Mouse (Mus musculus) forebrain, embryonic 14.5 days (tissue): ENCODE measurements at regions not wholly inside any gene's neighbourhood (a gene's known extent, or its start where the extent isn't known, plus 50 kb on each side); places are given as distances from the start of the nearest gene placed in this dataset.
A peak's percentile ranks its signal among the peaks of the same experiment; 100 is the strongest.
"Not testable (repeated sequence)": the region's sequence is repeated elsewhere in the genome, so short reads cannot be mapped to it uniquely, and the experiment has no call there.

ENCODE experiments used
- ATAC-seq: fragments of 200-750 bp; cut with Nextera tagmentation; 2 replicates; pipeline ENCODE4 v1.8.0; 2017; ENCODE audit warnings: mild to moderate bottlenecking, moderate library complexity
- DNase-seq: peaks from one replicate; pipeline ENCODE4 v3.0.0-alpha.2; 2015; ENCODE audit warnings: low spot score
- H3K27ac ChIP-seq: fragments of 300-500 bp; sonication (generic); 2 replicates; pipeline ENCODE4 v1.5.1; 2014; ENCODE audit warnings: low read depth, mild to moderate bottlenecking, control low read depth, low read length, moderate library complexity
- H3K27me3 ChIP-seq: fragments of 300-500 bp; sonication (generic); replicated peaks from 2 replicates; pipeline ENCODE4 v1.6.1; 2014; ENCODE audit warnings: low read length, control low read depth, mixed read lengths; ENCODE audit not compliant: control insufficient read depth, insufficient read depth
- H3K36me3 ChIP-seq: fragments of 300-500 bp; sonication (generic); 2 replicates; pipeline ENCODE4 v1.6.1; 2014; ENCODE audit warnings: low read length, control low read depth; ENCODE audit not compliant: control insufficient read depth, insufficient read depth
- H3K4me1 ChIP-seq: fragments of 300-500 bp; sonication (generic); 2 replicates; pipeline ENCODE4 v1.6.1; 2014; ENCODE audit warnings: antibody characterized with exemption, low read length, control low read depth; ENCODE audit not compliant: control insufficient read depth, insufficient read depth
- H3K4me2 ChIP-seq: fragments of 300-500 bp; sonication (generic); 2 replicates; pipeline ENCODE4 v1.6.1; 2014; ENCODE audit warnings: mild to moderate bottlenecking, control low read depth, low read length
- H3K4me3 ChIP-seq: fragments of 300-500 bp; sonication (generic); 2 replicates; pipeline ENCODE4 v1.5.1; 2014; ENCODE audit warnings: low read depth, low read length, control low read depth
- H3K9ac ChIP-seq: fragments of 300-500 bp; sonication (generic); 2 replicates; pipeline ENCODE4 v1.6.1; 2014; ENCODE audit warnings: mild to moderate bottlenecking, low read length, control low read depth, moderate library complexity
- H3K9me3 ChIP-seq: fragments of 300-500 bp; sonication (generic); replicated peaks from 2 replicates; pipeline ENCODE4 v1.6.1; 2016; ENCODE audit warnings: low read length, control low read depth, mixed read lengths; ENCODE audit not compliant: control insufficient read depth
- WGBS: fragments of 180-500 bp; shearing (Covaris S2); extraction: QIAGEN DNeasy Blood & Tissue Kit; methylation state at CpG from one replicate; pipeline ENCODE4 v1.1.7; 2014; 5-methylcytosine and 5-hydroxymethylcytosine counted together

DNA sequence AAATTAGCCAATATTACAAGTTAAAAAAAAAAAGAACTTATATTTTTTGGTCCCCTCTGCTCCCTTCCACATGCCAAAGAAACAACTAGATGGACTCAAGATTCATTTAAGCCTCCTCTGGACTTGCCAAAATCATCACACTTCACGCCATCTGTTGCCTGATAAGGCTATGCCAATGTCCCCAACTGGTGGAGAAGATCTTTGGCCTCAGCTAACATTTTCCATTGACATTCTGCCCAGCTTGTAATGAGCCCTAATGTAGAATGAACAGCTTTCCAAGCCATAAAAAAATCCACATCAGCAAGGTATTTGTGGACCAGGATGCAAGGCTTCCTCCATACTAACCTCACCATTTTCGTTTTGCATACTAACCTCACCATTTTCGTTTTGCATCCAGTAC, 531.2 kb downstream of the Synb start:
- Histone ChIP-seq H3K27ac (no peak overlapping the region), H3K9me3 (no peaks in the 10 kb centered on the region), H3K4me3 (no peak overlapping the region), H3K27me3 (no peaks in the 10 kb centered on the region), H3K9ac (no peak overlapping the region), H3K4me1 (no peaks in the 10 kb centered on the region), H3K36me3 (no peaks in the 10 kb centered on the region), H3K4me2 (no peak overlapping the region)
- no peak for DNase-seq
- ATAC-seq: no peak
- WGBS: 82% methylated on average over 3 of the region's 3 CpGs

DNA sequence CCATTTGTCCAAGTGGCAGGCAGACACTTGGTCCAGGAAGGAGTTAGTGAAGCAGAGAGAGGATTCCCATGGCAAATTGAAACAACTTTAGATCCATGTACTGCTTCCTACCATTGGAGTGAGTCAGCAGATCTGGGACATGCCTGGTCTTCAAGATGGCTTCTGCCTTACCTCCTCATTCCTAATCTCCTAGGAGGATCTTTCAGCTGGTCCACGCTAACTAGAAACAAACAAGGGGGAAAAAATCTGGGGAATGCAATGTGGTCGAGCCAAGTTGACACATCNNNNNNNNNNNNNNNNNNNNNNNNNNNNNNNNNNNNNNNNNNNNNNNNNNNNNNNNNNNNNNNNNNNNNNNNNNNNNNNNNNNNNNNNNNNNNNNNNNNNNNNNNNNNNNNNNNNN, 549.4 kb downstream of the Synb start:
- ATAC-seq: no peak
- Histone ChIP-seq H3K4me1 (no peaks in the 10 kb centered on the region), H3K4me3 (no peak overlapping the region), H3K9me3 (no peaks in the 10 kb centered on the region), H3K27me3 (no peaks in the 10 kb centered on the region), H3K9ac (no peak overlapping the region), H3K36me3 (no peaks in the 10 kb centered on the region), H3K4me2 (no peak overlapping the region), H3K27ac (no peak overlapping the region)
- WGBS: 84% methylated on average over 2 of the region's 2 CpGs
- DNase-seq: no peak

DNA sequence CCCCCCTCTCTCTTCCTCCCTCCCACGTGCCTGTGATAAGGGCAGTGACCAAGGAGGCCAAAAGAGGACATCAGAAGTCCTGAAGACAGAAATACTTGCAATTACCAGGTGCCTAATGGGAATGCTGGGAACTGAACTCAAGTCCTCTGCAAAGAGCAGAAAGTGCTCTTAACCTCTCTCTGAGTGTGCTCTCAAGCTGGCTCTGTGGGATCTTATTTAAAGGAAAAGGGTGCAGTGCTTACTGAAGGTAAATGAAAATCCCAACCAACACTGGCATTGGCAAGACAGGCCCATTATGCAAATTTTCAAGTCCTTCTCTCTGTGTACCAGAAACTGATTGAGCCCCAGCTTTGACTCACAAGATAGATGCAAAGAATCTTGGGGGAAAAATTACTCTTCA, 555.6 kb downstream of the Synb start:
- Histone ChIP-seq H3K9ac (no peak overlapping the region), H3K9me3 (no peaks in the 10 kb centered on the region), H3K4me3 (no peak overlapping the region), H3K4me1 (no peaks in the 10 kb centered on the region), H3K4me2 (no peak overlapping the region), H3K27ac (no peak overlapping the region), H3K27me3 (no peaks in the 10 kb centered on the region), H3K36me3 (no peaks in the 10 kb centered on the region)
- no peak for DNase-seq
- ATAC-seq: no peak
- no CpG with 5 or more reads among the region's 1 CpGs for WGBS

DNA sequence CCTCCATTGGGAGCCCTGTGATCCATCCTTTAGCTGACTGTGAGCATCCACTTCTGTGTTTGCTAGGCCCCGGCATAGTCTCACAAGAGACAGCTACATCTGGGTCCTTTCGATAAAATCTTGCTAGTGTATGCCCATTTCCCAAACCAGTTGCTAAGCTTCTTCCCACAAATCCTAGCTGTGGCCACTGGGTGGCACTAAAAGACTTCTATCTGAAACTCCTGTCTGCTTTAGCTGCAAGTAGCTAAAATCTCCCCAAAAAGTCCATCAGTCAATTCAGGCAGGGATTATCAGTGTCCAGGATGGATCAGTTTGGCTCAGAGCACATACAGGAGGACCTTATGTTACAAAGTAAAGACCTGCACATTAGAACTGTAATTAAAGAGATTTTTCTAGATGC, 558.3 kb downstream of the Synb start:
- H3K36me3 ChIP-seq, H3K27me3 ChIP-seq, H3K4me2 ChIP-seq, H3K4me3 ChIP-seq, H3K9me3 ChIP-seq, H3K4me1 ChIP-seq, H3K9ac ChIP-seq, H3K27ac ChIP-seq: not testable (repeated sequence)
- ATAC-seq: 0 out of 2 replicates have a peak, but pooled peaks have one; percentile 15
- peak; percentile 92 for DNase-seq
- 26% methylated on average over 2 of the region's 2 CpGs for WGBS

DNA sequence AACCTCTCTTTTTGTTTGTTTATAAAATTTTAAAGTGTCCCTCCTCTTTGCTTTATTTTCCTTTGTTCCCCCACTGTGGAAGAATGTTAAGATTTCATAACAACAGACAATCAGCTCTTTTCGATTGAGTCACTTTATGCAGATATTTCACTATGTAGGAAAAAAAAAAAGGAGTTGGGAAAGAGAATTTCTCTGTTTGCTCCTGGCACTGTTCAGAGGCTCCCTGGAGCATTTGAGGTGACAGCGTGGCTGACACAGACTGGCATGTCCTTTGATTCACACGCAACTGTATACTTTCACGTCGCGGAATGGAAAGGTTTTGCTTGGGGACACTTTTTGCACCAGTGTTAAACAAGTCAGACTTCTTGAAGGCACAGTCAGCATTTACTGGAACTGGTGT, 572.9 kb downstream of the Synb start:
- DNase-seq: no peak
- no peak overlapping the region for H3K4me3 ChIP-seq
- no peak overlapping the region for H3K27ac ChIP-seq
- no peak overlapping the region for H3K4me2 ChIP-seq
- no peaks in the 10 kb centered on the region for H3K9me3 ChIP-seq
- WGBS: 69% methylated on average over 6 of the region's 6 CpGs
- no peaks in the 10 kb centered on the region for H3K4me1 ChIP-seq
- no peak overlapping the region for H3K9ac ChIP-seq
- no peak for ATAC-seq
- H3K27me3 ChIP-seq: no peaks in the 10 kb centered on the region
- H3K36me3 ChIP-seq: no peaks in the 10 kb centered on the region

DNA sequence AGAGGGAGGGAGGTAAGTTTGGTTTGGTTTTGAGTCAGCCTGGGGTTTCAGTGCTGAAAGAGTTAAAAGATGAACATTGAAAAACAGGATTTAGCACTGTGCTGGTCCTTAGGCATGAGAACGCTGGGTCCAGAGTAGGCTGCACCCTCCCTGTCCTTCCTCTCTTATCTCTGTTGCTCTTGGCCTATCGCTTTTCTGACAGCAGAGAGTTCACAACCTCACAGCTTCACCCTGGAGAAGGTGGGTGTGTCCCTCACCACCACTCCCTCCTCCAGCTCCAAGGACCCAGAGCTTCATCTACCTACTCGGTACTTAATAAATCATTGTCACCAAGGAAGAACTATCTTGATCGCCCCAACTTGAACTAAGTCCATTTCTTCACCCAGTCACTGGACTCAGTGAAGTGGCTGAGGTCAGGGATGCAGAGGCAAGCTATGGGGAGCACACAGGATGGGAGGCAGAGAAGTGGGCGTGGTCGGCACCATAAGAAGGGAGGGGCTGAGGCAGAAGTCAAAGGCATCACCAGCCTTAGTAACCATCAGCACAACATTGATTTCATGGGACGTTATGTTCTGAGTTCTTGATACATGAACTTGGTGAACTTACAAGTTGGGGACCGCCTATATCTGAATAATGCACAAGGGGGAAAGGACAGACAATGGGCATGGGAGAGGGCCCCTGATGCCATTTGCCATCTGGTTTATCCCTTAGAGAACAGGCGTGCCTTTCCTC, 574.5 kb downstream of the Synb start:
- ATAC-seq (no peak), DNase-seq (no peak)
- no peaks in the 10 kb centered on the region for H3K4me1 ChIP-seq
- H3K27ac ChIP-seq: no peak overlapping the region
- H3K4me3 ChIP-seq: no peak overlapping the region
- H3K36me3 ChIP-seq: no peaks in the 10 kb centered on the region
- no peaks in the 10 kb centered on the region for H3K27me3 ChIP-seq
- H3K4me2 ChIP-seq: no peak overlapping the region
- H3K9ac ChIP-seq: no peak overlapping the region
- no peaks in the 10 kb centered on the region for H3K9me3 ChIP-seq
- 87% methylated on average over 9 of the region's 9 CpGs for WGBS

DNA sequence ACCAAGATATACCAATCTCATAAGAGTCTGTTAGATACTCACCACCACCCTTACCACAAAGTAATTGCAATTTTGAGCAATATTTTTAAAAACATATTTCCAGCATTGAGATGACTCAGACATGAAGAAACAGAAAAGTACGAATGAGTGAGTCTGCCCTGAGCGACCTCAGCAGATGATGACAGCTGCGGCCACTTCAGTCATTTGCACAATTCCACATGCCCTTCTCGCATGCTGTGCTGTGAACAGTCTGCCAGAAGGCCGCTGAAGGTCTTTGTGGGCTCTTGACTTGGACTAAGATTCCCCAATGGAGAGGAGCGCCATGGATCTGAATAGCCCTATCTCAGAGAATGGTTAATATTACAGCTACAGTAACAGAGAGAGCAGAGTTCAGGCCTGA, 575.3 kb downstream of the Synb start:
- DNase-seq (no peak), ATAC-seq (no peak)
- H3K36me3 ChIP-seq: no peaks in the 10 kb centered on the region
- H3K4me1 ChIP-seq: no peaks in the 10 kb centered on the region
- H3K4me2 ChIP-seq: no peak overlapping the region
- no peaks in the 10 kb centered on the region for H3K9me3 ChIP-seq
- no peaks in the 10 kb centered on the region for H3K27me3 ChIP-seq
- WGBS: 94% methylated on average over 6 of the region's 6 CpGs
- H3K4me3 ChIP-seq: no peak overlapping the region
- H3K9ac ChIP-seq: no peak overlapping the region
- no peak overlapping the region for H3K27ac ChIP-seq
